Mouse (Mus musculus): ENCODE data around the gene Epha3.

GRCm38 (mm10) chr16:63510069-63510468 is 353.9 kb downstream of the Epha3 start:
- TF ChIP-seq ZC3H11A (IDR thresholded peaks at IDR 0.05; ENCODE audit: borderline replicate concordance, low read depth, low read length) = no peak
- TF ChIP-seq ZNF384 (IDR thresholded peaks at IDR 0.05; ENCODE audit: low read depth, low read length) = no peak
- no peak for TF ChIP-seq HCFC1 (IDR thresholded peaks at IDR 0.05; ENCODE audit: borderline replicate concordance, insufficient read depth, low read length)
- TF ChIP-seq CHD2 (IDR thresholded peaks at IDR 0.05; ENCODE audit: low read depth, low read length) = no peak
- TF ChIP-seq MAFK (IDR thresholded peaks at IDR 0.05; ENCODE audit: insufficient read depth, low read depth, low read length) = no peak

All from ES-E14 (cell line).